Mouse (Mus musculus) regulatory T cell (primary cell): ENCODE results near the gene Fgd2.

Experiments
- in situ Hi-C: fragments of 300-600 bp; cut with MboI, MseI; formaldehyde crosslinking; loops from one replicate; pipeline ENCODE4 v1.15.1; 2025; ENCODE audit warnings: high pct_unique_total_duplicates

The Fgd2 gene

GRCm38 (mm10) chr17:29396821-29397242 is 36.1 kb downstream of the Fgd2 start:
- in situ Hi-C loops, result loop anchor here (5.0 kb wide), 1 partner anchor 90 kb away; no protein-coding TSS in a partner anchor

GRCm38 (mm10) chr17:29397480-29398433 is 37.0 kb downstream of the Fgd2 start:
- in situ Hi-C loops, result loop anchor here (5.0 kb wide), 1 partner anchor 90 kb away; no protein-coding TSS in a partner anchor

- in situ Hi-C loops, result loop anchor here (5.0 kb wide), 1 partner anchor 89 kb away; no protein-coding TSS in a partner anchor
Observed at GRCm38 (mm10) chr17:29398434-29399026, 37.8 kb downstream of the Fgd2 start.

GRCm38 (mm10) chr17:29399241-29399910 is 38.7 kb downstream of the Fgd2 start:
- in situ Hi-C loops, result loop anchor here (5.0 kb wide), 1 partner anchor 88 kb away; no protein-coding TSS in a partner anchor

GRCm38 (mm10) chr17:29400044-29400443 is 39.3 kb downstream of the Fgd2 start:
- in situ Hi-C loops, result loop anchor here (5.0 kb wide), 1 partner anchor 37 kb away; no protein-coding TSS in a partner anchor

GRCm38 (mm10) chr17:29401741-29402268 is 41.1 kb downstream of the Fgd2 start:
- in situ Hi-C loops, result loop anchor here (5.0 kb wide), 1 partner anchor 35 kb away; no protein-coding TSS in a partner anchor

GRCm38 (mm10) chr17:29403179-29403578 is 42.5 kb downstream of the Fgd2 start:
- in situ Hi-C loops, result loop anchor here (5.0 kb wide), 1 partner anchor 34 kb away; no protein-coding TSS in a partner anchor

- in situ Hi-C loops, result no loop called here
Observed at GRCm38 (mm10) chr17:29405501-29405900, 44.8 kb downstream of the Fgd2 start.

- in situ Hi-C loops, result no loop called here
Observed at GRCm38 (mm10) chr17:29406077-29406476, 45.4 kb downstream of the Fgd2 start.

- in situ Hi-C loops, result no loop called here
Observed at GRCm38 (mm10) chr17:29407405-29407804, 46.7 kb downstream of the Fgd2 start.

- in situ Hi-C loops, result no loop called here
Observed at GRCm38 (mm10) chr17:29408364-29408763, 47.6 kb downstream of the Fgd2 start.

GRCm38 (mm10) chr17:29409800-29410343 is 49.2 kb downstream of the Fgd2 start:
- in situ Hi-C loops, result no loop called here

GRCm38 (mm10) chr17:29411821-29412425 is 51.2 kb downstream of the Fgd2 start:
- in situ Hi-C loops, result no loop called here

GRCm38 (mm10) chr17:29414566-29414965 is 53.9 kb downstream of the Fgd2 start:
- in situ Hi-C loops, result no loop called here

GRCm38 (mm10) chr17:29415761-29416662 is 55.3 kb downstream of the Fgd2 start:
- in situ Hi-C loops, result no loop called here

- in situ Hi-C loops, result no loop called here
Observed at GRCm38 (mm10) chr17:29416757-29417156, 56.0 kb downstream of the Fgd2 start.

GRCm38 (mm10) chr17:29418758-29419380 is 58.2 kb downstream of the Fgd2 start:
- in situ Hi-C loops, result no loop called here

- in situ Hi-C loops, result loop anchor here (5.0 kb wide), 1 partner anchor 57 kb away; no protein-coding TSS in a partner anchor
Observed at GRCm38 (mm10) chr17:29419976-29420739, 59.4 kb downstream of the Fgd2 start.
